Mouse (Mus musculus) E14TG2a.4 (cell line): Measurements from ENCODE around the gene Vmn2r51.
"Not testable (repeated sequence)": the region's sequence is repeated elsewhere in the genome, so short reads cannot be mapped to it uniquely, and the experiment has no call there.

ENCODE experiments used
- H3K27me3 ChIP-seq: 2 replicates; pipeline ENCODE4 v1.6.1; 2014; ENCODE audit warnings: low read length, control low read depth; ENCODE audit not compliant: insufficient read depth
- H3K36me3 ChIP-seq: 2 replicates; pipeline ENCODE4 v1.6.1; 2014; ENCODE audit warnings: low read length, control low read depth; ENCODE audit not compliant: insufficient read depth
- H3K4me1 ChIP-seq: replicated peaks from 2 replicates; pipeline ENCODE4 v1.6.1; 2014; ENCODE audit warnings: low read depth, low read length, control low read depth
- H3K4me3 ChIP-seq: replicated peaks from 2 replicates; pipeline ENCODE4 v1.5.1; 2014; ENCODE audit warnings: mild to moderate bottlenecking, low read length
- H3K9me3 ChIP-seq: 2 replicates; pipeline ENCODE4 v1.6.1; 2014; ENCODE audit warnings: low read length, control low read depth

Gene Vmn2r51

GRCm38 (mm10) chr7:10105641-10106040 is at the start of gene Vmn2r51:
Gene Vmn2r51, minus strand, starts transcription at chr7:10105741.
- not testable (repeated sequence) for H3K27me3 ChIP-seq, H3K4me3 ChIP-seq, H3K4me1 ChIP-seq, H3K9me3 ChIP-seq, H3K36me3 ChIP-seq

- H3K9me3 ChIP-seq, H3K36me3 ChIP-seq, H3K4me1 ChIP-seq, H3K27me3 ChIP-seq, H3K4me3 ChIP-seq: not testable (repeated sequence)
These were observed 52.3 kb downstream of the Vmn2r51 start, which contains the start of gene Vmn2r50 for GRCm38 (mm10) chr7:10053196-10053595. Gene Vmn2r50, minus strand, starts transcription at chr7:10053296.
